Mouse (Mus musculus) testis, postnatal 14 days (tissue): ENCODE data around the gene Ess2.
"Not testable (repeated sequence)": the region's sequence is repeated elsewhere in the genome, so short reads cannot be mapped to it uniquely, and the experiment has no call there.

Experiments
- DNase-seq: peaks from one replicate; pipeline ENCODE4 v3.0.0; 2021; ENCODE audit warnings: low spot score

Gene Ess2

GRCm38 (mm10) chr16:17911052-17911595 is at the start of gene Ess2:
Gene Ess2, minus strand, starts transcription at chr16:17911348.
- peak; percentile 91 for DNase-seq

- not testable (repeated sequence) for DNase-seq
These were observed 45.0 kb upstream of the Ess2 start for GRCm38 (mm10) chr16:17956052-17956638.

- no peak for DNase-seq
These were observed 40.5 kb upstream of the Ess2 start for GRCm38 (mm10) chr16:17951618-17952017.

- DNase-seq, result peak; percentile 80
These were observed 38.9 kb upstream of the Ess2 start for GRCm38 (mm10) chr16:17950068-17950467.

GRCm38 (mm10) chr16:17949421-17949877 is 38.3 kb upstream of the Ess2 start:
- no peak for DNase-seq

- no peak for DNase-seq
These were observed 34.1 kb upstream of the Ess2 start for GRCm38 (mm10) chr16:17945081-17945831.

- DNase-seq, result no peak
These were observed 32.3 kb upstream of the Ess2 start for GRCm38 (mm10) chr16:17943466-17943865.

- DNase-seq, result no peak
These were observed 28.2 kb upstream of the Ess2 start for GRCm38 (mm10) chr16:17939255-17939751.

GRCm38 (mm10) chr16:17938821-17939220 is 27.7 kb upstream of the Ess2 start:
- DNase-seq, result no peak

- DNase-seq, result no peak
These were observed 27.0 kb upstream of the Ess2 start for GRCm38 (mm10) chr16:17938187-17938586.

- no peak for DNase-seq
These were observed 25.6 kb upstream of the Ess2 start for GRCm38 (mm10) chr16:17936776-17937175.

- DNase-seq, result no peak
These were observed 23.3 kb upstream of the Ess2 start for GRCm38 (mm10) chr16:17934445-17934910.

GRCm38 (mm10) chr16:17933594-17934444 is 22.7 kb upstream of the Ess2 start:
- DNase-seq, result no peak

GRCm38 (mm10) chr16:17931906-17932460 is 20.8 kb upstream of the Ess2 start:
- DNase-seq, result no peak

- no peak for DNase-seq
These were observed 18.5 kb upstream of the Ess2 start for GRCm38 (mm10) chr16:17929631-17930030.

- no peak for DNase-seq
These were observed 18.1 kb upstream of the Ess2 start for GRCm38 (mm10) chr16:17929211-17929610.

- DNase-seq, result peak; percentile 79
These were observed 17.5 kb upstream of the Ess2 start for GRCm38 (mm10) chr16:17928627-17929104.

- peak; percentile 86 for DNase-seq
These were observed 17.0 kb upstream of the Ess2 start, which contains the start of gene Slc25a1 for GRCm38 (mm10) chr16:17928087-17928580. Gene Slc25a1, minus strand, starts transcription at chr16:17928219.

GRCm38 (mm10) chr16:17927351-17928082 is 16.4 kb upstream of the Ess2 start:
- peak; percentile 32 for DNase-seq

GRCm38 (mm10) chr16:17922163-17922538 is 11.0 kb upstream of the Ess2 start:
- DNase-seq, result peak; percentile 65
